Mouse (Mus musculus) lung, postnatal 25 days (tissue): ENCODE data around the gene Glce.

Experiments used
- DNase-seq: peaks from one replicate; pipeline ENCODE4 v3.0.0; 2022; ENCODE audit warnings: low spot score

Gene Glce

GRCm38 (mm10) chr9:62026600-62026999 is 95.9 kb downstream of the Glce start, which contains the start of gene Paqr5:
Gene Paqr5, minus strand, starts transcription at chr9:62026856.
- peak; percentile 31 for DNase-seq

DNA sequence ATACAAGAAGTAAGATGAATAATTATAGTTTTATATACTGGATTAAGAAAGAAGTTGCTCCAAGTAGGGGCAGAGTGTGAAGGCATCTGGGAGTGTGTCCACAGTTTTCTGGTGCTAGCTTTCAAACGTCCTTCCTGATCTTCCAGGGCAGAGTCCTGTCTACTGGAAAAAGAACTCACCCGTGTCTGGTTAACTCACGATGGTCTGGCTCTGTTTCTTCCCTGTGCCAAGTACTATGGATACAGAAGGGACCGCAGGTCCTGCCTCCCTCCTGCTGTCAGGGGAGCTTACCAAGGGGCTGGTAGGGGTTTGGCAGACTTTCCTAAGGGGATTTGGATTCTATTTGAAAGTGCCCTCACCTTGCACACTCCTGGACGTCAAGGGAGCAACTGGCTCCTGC is 97.4 kb downstream of the Glce start:
- DNase-seq, result no peak

GRCm38 (mm10) chr9:62023879-62024278 is 98.6 kb downstream of the Glce start:
- DNase-seq, result no peak

DNA sequence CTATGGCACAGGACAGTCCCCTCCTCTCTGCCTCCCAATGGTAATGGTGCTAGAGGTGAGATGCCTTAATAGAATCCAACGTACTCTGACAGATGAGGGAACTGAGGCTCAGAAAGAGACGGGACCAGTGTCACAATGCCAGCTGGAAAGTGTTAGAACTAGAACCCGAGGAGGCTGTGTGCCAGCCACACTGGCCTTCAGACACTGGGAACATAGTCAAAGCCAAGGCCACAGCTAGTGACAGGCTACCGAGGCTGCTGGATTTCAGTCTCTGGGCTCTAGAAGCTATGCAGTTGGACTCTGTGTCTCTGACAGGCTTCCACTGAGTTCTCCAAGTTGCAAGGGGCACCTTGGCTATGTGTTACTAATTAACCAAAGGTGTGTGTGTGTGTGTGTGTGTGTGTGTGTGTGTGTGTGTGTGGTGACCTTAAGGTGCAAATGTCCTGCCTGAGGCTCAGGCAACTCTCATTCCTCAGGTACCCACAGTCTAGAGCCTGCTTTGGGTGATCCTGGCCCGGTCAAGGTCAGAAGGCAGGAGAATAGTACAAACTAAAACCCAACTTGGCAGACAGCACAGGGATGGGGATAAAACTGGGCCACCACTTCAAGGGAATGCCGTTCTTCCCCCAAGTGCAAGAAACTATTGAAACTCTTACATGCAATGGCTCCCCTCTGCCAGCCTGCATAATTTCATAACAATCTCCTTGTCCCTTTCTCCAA is 99.3 kb downstream of the Glce start:
- DNase-seq, result no peak

DNA sequence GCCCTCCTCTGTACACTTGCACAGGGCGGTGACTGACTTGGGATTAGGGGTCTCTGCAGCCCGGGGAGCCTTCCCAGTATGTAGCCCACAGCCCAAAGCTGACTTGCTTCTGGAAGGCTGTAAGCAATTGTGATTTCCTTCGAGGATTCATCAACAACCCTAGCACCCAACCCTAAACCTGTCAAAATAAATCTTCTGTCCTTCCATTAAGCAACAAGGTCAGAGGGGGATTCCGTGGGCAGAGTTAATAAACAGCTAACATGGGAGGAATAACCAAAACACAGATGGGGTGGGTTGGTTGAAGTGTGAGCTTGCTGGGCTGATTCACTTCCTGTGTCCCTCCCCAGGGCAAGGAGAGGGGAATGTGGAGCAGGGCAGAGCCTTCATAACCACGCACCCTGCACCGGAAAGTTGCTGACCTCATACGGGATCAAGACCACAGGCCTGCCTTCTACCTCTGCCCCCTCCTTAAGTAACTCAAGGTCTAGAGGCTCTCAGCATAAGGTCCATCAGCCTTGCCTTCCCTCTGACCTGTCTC is 100.8 kb downstream of the Glce start:
- no peak for DNase-seq

DNA sequence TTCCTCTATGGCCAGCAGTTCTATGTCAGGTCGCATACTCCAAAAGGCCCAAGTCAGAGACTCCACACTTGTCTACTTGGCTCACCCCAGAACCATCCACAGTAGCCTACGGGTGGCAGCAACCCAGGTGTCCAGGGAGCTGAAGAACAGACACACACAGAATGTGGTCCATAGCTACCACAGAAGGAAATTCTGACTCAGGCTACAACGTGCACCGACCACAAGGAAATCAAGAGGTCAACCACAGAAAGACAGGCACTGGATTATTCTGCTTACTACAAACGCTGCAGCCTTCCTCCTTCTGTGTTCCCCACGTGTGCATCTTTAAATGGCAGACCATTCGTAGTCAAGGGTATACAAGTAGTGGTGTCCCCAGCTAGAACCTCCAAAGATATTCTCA is 102.2 kb downstream of the Glce start:
- DNase-seq, result no peak

GRCm38 (mm10) chr9:62018229-62019093 is 104.0 kb downstream of the Glce start:
- DNase-seq, result no peak

DNA sequence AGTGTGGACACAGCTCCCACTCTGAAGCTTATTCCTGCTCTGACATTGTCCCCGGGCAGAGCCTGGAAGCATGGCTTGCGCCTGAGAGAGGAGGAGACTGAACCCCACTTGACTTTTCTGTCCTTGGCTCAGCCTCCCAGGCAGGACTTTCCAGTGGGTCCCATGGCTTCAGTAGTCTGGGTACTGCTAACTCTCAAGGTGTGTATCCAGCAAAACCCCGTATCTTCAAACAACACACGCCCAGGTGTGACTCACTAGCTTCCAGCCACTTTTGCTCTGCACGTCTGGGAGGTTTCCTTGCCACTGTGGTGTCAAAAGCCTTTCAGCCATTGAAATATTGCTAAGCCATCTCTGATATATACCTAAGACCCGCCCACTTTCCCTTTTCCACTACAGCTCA is 105.1 kb downstream of the Glce start:
- DNase-seq, result no peak

DNA sequence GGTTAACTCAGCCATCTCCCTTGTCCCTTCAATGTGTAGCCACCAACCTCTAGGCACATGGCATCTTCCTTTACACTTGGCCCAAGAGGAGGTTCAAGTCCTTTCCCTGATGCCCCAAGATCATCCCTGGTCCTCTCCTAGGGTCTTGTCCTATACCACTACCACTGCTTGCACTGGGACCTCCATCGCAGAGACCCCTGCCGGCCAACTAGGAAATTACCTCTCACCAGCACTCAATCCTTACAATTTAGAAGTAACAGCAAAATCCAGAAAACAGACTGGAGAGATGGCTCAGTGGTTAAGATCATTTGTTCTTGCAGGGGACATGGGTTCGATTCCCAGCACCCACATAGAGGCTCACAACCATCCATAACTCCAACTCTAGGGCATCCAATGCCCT is 107.0 kb downstream of the Glce start:
- no peak for DNase-seq

GRCm38 (mm10) chr9:62013316-62014097 is 108.9 kb downstream of the Glce start:
- peak; percentile 20 for DNase-seq

GRCm38 (mm10) chr9:62008360-62008759 is 114.1 kb downstream of the Glce start:
- no peak for DNase-seq
